Mouse (Mus musculus) hindbrain, embryonic 15.5 days (tissue): Measurements from ENCODE around the gene Slc19a1. TPM values are rescaled to one million over a fixed set of nuclear protein-coding genes. Genes with fewer than 3 reads are reported as not detected.

Experiments
- ATAC-seq: fragments of 200-750 bp; cut with Nextera tagmentation; 2 replicates; pipeline ENCODE4 v1.8.0; 2017; ENCODE audit warnings: low read depth, moderate number of reproducible peaks, moderate TSS enrichment; ENCODE audit not compliant: low FRiP score
- H3K27ac ChIP-seq: fragments of 300-500 bp; sonication (generic); replicated peaks from 2 replicates; pipeline ENCODE4 v1.5.1; 2015; ENCODE audit warnings: mild to moderate bottlenecking, inconsistent platforms
- H3K27me3 ChIP-seq: fragments of 300-500 bp; sonication (generic); 2 replicates; pipeline ENCODE4 v1.6.1; 2015; ENCODE audit warnings: control low read depth, inconsistent platforms
- H3K36me3 ChIP-seq: fragments of 300-500 bp; sonication (generic); 2 replicates; pipeline ENCODE4 v1.6.1; 2015; ENCODE audit warnings: control low read depth, inconsistent platforms
- H3K4me1 ChIP-seq: fragments of 300-500 bp; sonication (generic); replicated peaks from 2 replicates; pipeline ENCODE4 v1.6.1; 2015; ENCODE audit warnings: control low read depth, inconsistent platforms
- H3K4me2 ChIP-seq: fragments of 300-500 bp; sonication (generic); 2 replicates; pipeline ENCODE4 v1.6.1; 2015; ENCODE audit warnings: moderate library complexity, mild to moderate bottlenecking, inconsistent platforms
- H3K4me3 ChIP-seq: fragments of 300-500 bp; sonication (generic); 2 replicates; pipeline ENCODE4 v1.5.1; 2015; ENCODE audit warnings: mild to moderate bottlenecking, inconsistent platforms
- H3K9ac ChIP-seq: fragments of 300-500 bp; sonication (generic); 2 replicates; pipeline ENCODE4 v1.6.1; 2015; ENCODE audit warnings: inconsistent platforms
- H3K9me3 ChIP-seq: fragments of 300-500 bp; sonication (generic); 2 replicates; pipeline ENCODE4 v1.6.1; 2016; ENCODE audit warnings: control low read depth, inconsistent platforms
- WGBS: fragments of 180-500 bp; shearing (Covaris S2); methylation state at CpG from one replicate; pipeline ENCODE4 v1.1.7; 2015; 5-methylcytosine and 5-hydroxymethylcytosine counted together
- polyA plus RNA-seq: library from polyadenylated mRNA; unstranded; fragments of >200 nt; fragmentation: Nextera tagmentation; extraction: Ambion mirVana; gene quantifications from 2 replicates; pipeline ENCODE4 v1.2.1, GENCODE M21; 2015

The Slc19a1 gene
- polyA plus RNA-seq, 1 experiment from 2014 or later: 42.9 TPM

DNA sequence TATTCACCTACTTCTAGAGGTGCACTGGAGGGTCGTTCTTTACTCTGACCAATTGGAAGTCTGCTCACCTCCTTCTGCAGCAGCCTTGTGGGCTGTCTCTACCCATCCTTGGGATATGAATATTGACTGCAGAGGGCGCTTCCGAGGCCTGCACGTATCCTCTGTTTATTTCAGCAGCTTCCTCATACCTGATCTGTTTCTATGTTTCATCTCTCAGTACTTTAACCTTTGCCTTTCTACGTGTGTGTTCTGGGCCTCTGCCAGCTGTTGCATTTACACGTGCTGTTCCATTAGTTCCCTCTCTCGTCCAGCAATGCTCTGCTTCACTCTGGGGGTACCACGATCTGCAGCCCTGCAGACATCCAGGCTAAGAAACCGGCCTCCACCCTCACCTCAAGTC is 14.4 kb upstream of the Slc19a1 start:
- H3K27ac ChIP-seq: no peak overlapping the region
- no peak overlapping the region for H3K9ac ChIP-seq
- no peak for ATAC-seq
- no peak overlapping the region for H3K4me3 ChIP-seq
- H3K4me1 ChIP-seq: no peaks in the 10 kb centered on the region
- H3K27me3 ChIP-seq: no peaks in the 10 kb centered on the region
- no peaks in the 10 kb centered on the region for H3K9me3 ChIP-seq
- H3K4me2 ChIP-seq: no peak overlapping the region
- 72% methylated on average over 9 of the region's 9 CpGs for WGBS
- H3K36me3 ChIP-seq: no peaks in the 10 kb centered on the region

DNA sequence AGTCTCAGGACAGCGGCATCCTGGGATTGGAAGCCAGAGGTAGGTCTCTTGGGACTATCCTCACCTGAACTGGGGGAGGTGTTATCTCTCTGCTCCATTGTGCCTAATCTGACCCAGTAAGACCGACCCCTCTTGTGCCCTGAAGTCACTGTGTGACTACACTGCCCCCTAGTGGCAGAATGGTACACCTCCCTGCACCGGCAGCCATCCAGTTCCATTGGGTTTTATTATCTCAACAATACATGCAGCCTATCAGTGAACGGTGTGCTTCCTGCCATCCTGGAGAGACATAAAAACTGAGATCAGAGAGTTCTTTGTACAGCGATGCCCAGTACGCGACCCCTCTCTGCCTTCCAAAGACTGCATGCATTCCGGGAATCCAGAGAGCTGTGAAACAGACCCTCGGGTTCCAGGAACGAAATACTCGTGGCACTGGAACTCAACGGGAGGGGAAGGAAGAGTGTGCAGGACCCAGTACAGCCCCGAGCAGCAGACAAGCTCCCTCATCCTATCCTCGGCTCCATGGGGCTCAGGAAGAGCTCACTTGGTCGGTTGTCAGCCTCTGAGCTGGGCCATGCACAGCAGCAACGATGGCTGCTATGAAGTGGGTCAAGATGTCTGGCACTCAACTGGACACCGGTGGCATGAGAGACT is 10.5 kb upstream of the Slc19a1 start:
- 37% methylated on average over 17 of the region's 17 CpGs for WGBS
- H3K4me3 ChIP-seq: no peak overlapping the region

DNA sequence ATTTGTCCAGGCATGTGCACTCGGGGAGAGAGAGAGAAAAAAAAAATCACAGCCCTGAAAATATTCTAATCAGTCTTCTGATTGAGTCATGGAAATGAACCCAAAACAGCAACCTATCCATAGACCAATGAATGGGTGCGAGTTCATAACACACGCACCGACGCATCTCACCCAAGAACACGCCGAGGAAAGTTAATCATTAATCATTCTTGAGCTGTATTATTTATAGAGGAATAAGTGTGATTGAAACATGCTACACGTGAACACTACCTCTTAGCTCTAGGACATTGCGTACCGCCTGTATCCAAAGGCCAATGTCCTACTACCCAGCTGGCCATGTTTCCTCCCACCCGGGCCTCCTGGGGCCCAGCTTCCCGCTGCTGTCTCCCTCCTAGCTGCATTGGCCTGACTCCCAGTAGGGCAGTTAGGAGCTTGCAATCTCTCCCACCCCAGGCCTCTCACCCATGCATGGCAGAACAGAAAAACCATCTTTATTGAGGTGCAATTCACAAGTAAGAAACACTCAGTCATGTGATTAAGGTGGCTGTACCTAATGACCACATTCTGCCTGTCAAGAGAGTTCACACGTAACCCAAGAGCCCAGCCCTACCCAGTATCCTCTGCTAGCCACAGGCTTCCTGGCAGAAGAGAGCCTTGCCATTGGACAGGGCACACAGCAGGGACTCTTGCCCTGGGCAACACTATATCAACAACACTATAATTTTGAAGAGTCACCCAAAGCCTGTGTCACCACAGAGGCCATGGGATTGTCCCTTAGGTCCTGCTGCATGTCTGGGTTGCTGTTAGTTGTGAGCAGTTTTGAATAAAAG is 9.5 kb upstream of the Slc19a1 start:
- no peaks in the 10 kb centered on the region for H3K9me3 ChIP-seq
- 84% methylated on average over 13 of the region's 13 CpGs for WGBS

More for the DNA sequence above, 10.5 kb upstream of the Slc19a1 start:
- no peaks in the 10 kb centered on the region for H3K27me3 ChIP-seq
- no peaks in the 10 kb centered on the region for H3K36me3 ChIP-seq
- peak; percentile 57; the same call in 1 of the 2 replicates for ATAC-seq
- H3K4me1 ChIP-seq: no peaks in the 10 kb centered on the region
- H3K9me3 ChIP-seq: no peaks in the 10 kb centered on the region
- H3K9ac ChIP-seq: no peak overlapping the region
- no peak overlapping the region for H3K27ac ChIP-seq
- H3K4me2 ChIP-seq: peak overlapping the region; percentile 13; the same call in 1 of the 2 replicates

DNA sequence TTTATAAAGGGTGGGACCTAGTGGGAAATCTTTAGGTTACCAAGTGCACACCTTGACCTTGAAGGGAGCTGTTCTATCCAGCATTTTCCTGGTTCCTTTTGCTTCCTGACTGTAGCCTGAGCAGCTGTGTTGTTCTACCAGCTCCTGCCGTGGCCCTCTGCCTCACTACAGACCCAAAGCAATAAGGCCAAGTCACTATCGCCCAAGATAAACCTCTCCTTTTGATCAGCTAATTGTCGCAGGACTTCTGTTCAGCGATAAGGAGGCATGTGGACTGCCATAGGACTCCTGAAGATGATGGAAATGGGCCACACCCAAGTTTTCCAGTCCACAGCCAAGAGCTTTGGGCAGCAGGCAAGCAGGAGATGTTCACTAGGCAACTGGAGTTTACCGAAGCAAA is 7.8 kb upstream of the Slc19a1 start:
- 85% methylated on average over 5 of the region's 5 CpGs for WGBS
- Histone ChIP-seq H3K9me3 (no peaks in the 10 kb centered on the region), H3K36me3 (no peaks in the 10 kb centered on the region), H3K4me2 (no peak overlapping the region), H3K4me3 (no peak overlapping the region), H3K4me1 (no peaks in the 10 kb centered on the region), H3K27me3 (no peaks in the 10 kb centered on the region), H3K9ac (no peak overlapping the region), H3K27ac (no peak overlapping the region)
- ATAC-seq: no peak

More for the DNA sequence above, 9.5 kb upstream of the Slc19a1 start:
- Histone ChIP-seq H3K4me2 (no peak overlapping the region), H3K27ac (no peak overlapping the region), H3K27me3 (no peaks in the 10 kb centered on the region), H3K9ac (no peak overlapping the region), H3K4me3 (no peak overlapping the region), H3K36me3 (no peaks in the 10 kb centered on the region), H3K4me1 (no peaks in the 10 kb centered on the region)
- ATAC-seq: no peak

DNA sequence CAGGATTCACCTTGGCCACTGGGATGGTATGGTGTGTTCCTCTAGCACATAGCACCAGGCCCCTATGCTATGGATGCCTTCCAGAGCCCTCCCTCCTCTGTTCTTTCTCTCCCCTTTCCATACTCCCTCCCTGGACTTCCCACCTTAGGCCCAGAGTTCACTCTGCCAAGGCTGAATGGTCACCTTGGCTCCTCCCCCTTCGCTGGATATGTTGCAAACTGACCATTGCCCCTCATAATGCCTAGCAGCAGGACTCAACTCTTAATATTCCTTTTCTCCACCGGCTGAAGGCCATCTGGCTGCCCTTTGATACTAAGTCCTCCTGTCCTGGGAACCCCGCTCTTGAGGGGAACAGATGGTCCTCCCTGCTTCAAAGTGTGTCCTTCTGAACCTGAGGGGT is 5.1 kb upstream of the Slc19a1 start:
- WGBS: 87% methylated on average over 3 of the region's 3 CpGs
- no peak for ATAC-seq
- Histone ChIP-seq H3K9ac (no peak overlapping the region), H3K27ac (no peak overlapping the region), H3K36me3 (no peaks in the 10 kb centered on the region), H3K4me2 (no peak overlapping the region), H3K4me3 (no peak overlapping the region), H3K9me3 (no peaks in the 10 kb centered on the region), H3K4me1 (no peaks in the 10 kb centered on the region), H3K27me3 (no peaks in the 10 kb centered on the region)

DNA sequence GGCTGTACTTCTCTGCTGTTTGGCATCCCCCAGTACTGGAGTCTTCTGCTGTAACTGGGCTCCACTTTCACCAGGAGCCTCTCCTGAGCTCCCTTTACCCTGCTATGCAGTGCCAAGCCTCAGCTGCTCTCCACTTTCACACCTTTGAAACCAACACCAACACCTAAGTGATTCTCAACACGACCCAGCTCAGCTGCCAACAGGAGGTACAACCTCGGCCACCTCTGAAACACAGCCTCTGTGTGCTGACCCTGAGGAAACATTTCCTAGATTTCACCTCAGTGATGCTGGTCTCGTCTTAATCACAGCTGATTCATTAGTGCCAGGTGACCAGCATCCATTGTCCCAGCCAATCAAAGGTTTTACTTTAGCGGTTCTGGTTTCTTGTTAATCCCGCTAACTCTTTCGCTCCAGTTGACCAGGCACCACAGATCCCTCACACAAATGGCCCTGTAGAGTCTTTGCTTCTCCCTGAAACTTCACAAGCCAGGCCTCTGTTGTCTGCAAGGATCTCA is 3.2 kb upstream of the Slc19a1 start:
- Histone ChIP-seq H3K4me1 (peaks cover under 1% of the 10 kb centered on the region), H3K27ac (no peak overlapping the region), H3K4me2 (no peak overlapping the region), H3K36me3 (no peaks in the 10 kb centered on the region), H3K9me3 (no peaks in the 10 kb centered on the region), H3K4me3 (no peak overlapping the region), H3K27me3 (no peaks in the 10 kb centered on the region), H3K9ac (no peak overlapping the region)
- 83% methylated on average over 6 of the region's 6 CpGs for WGBS
- no peak for ATAC-seq

DNA sequence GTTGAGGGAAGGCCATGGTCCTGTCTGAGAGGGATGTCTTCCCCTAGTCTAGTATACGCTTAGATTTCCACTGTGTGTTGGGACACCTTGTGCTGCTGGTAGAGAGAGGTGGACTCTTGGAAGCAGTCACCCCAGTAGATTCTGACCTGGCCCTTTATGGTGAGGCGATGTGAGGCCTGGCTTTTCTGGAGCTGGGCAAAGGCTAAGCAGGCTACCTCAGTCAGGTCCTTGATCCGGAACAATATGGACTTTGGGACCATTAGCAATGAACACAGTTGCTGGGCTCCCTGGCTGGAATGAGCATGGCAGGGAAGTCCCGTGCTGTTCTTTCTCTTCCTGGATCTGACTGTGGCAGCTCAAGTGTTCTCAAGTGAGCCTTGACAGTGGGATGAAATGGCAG is 2.3 kb upstream of the Slc19a1 start:
- 90% methylated on average over 4 of the region's 4 CpGs for WGBS

DNA sequence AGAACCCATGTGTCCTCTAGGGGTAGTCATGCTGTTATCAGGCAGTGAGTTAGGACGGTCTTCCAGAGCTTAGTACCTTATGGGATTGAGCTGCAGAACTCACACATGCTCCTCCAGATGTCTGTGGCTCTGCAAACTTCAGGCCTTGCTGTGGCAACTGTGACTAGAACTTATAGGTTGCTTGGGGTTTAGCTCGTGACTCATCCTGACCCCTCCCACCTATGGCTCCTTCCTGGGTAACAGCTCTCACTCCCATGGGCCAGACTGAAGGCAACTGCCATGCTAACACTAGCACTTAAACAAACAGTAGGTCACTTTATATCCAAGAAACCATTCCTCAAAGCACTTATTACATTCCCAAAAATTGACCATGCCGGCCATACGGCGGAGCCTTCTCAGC is 1.4 kb upstream of the Slc19a1 start:
- ATAC-seq: no peak
- Histone ChIP-seq H3K27ac (no peak overlapping the region), H3K36me3 (no peaks in the 10 kb centered on the region), H3K4me2 (no peak overlapping the region), H3K9ac (no peak overlapping the region), H3K4me1 (peaks cover 18% of the 10 kb centered on the region), H3K9me3 (no peaks in the 10 kb centered on the region), H3K27me3 (no peaks in the 10 kb centered on the region), H3K4me3 (no peak overlapping the region)
- WGBS: 92% methylated on average over 5 of the region's 5 CpGs

More for the DNA sequence above, 2.3 kb upstream of the Slc19a1 start:
- H3K4me2 ChIP-seq: no peak overlapping the region
- H3K36me3 ChIP-seq: no peaks in the 10 kb centered on the region
- no peak for ATAC-seq
- no peaks in the 10 kb centered on the region for H3K9me3 ChIP-seq
- no peak overlapping the region for H3K9ac ChIP-seq
- no peak overlapping the region for H3K4me3 ChIP-seq
- H3K4me1 ChIP-seq: peaks cover 10% of the 10 kb centered on the region
- no peaks in the 10 kb centered on the region for H3K27me3 ChIP-seq
- H3K27ac ChIP-seq: no peak overlapping the region

DNA sequence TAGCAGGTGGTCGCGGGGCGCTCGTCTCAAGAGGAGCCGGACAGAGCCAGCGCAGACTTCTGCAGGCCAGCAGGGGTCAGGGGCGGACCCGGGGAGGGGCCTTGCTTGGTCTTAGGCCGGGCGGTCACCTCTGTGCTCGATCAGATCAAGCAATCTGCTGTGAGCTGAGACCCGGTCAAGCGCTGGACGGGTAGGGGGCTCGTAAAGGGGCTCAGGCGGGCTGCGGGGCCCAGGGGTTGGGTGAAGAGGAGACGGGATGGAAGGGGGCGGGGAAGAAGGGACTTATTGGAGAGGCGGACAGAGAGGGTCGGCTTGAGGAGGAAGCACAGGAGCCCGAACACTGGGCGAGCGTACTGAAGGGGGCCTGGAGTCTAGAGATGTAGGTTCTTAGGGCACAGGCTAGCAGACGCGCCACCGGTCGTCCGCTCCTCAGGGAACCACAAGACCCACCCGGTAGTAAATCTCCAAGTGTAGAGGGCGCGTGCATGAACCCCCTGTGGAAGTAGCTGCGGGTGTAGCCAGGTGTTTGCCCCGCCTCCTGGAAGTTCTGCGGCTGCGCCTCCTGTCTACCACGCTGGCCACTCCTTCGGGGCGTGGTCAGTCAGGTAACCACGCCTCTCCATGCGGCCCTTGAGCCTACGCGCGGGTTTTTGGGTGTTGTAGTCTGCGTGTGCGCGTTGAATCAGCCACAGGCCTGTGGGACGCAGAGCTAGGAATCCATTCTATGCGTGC is 716 bp downstream of the Slc19a1 start:
- under 1% methylated on average over 49 of the region's 49 CpGs for WGBS
- peak overlapping the region; percentile 67 for H3K9ac ChIP-seq
- ATAC-seq: peak; percentile 96
- H3K9me3 ChIP-seq: no peaks in the 10 kb centered on the region
- peak overlapping the region; percentile 73 for H3K4me2 ChIP-seq
- peak overlapping the region; percentile 66 for H3K4me3 ChIP-seq
- no peaks in the 10 kb centered on the region for H3K36me3 ChIP-seq
- H3K27me3 ChIP-seq: no peaks in the 10 kb centered on the region
- peaks cover 18% of the 10 kb centered on the region for H3K4me1 ChIP-seq
- peak overlapping the region; percentile 83 for H3K27ac ChIP-seq

DNA sequence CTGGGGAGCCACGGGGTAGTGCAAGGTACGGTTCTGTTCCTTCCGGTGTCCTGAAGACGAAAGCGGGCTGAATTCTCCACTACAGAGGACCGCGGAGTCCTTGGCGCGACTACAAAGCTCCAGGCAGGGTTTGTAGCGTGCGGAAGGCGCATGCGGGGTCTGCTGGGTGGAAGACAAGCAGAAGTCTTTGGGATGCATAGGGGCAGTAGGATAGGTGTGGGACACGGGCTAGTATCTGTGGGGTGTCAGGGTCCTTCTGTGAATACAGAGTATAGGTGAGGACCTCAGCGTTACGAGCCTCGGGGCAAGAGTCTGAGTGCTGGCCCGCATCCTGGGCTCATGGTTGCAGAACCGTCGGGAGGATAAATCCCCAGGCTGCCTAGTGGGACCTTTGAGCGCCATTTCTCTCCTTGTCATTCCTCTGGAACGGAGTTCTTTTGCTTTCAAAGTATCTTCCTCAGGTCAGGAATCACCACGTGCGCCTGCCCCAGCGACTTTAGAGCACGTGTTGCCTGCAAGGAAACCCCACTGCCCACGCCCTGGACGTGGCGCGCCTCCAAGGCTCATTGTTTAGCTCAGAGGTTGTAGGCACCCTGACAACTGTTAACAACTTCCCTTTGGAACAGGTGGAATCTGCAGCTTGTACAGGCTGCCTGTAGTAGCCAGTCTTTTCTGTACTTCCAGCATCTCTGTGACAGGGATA is 1.4 kb downstream of the Slc19a1 start:
- WGBS: under 1% methylated on average over 30 of the region's 30 CpGs
- peak overlapping the region; percentile 67 for H3K9ac ChIP-seq
- no peaks in the 10 kb centered on the region for H3K9me3 ChIP-seq
- peak overlapping the region; percentile 66 for H3K4me3 ChIP-seq
- H3K27ac ChIP-seq: peak overlapping the region; percentile 78
- peaks cover 18% of the 10 kb centered on the region for H3K4me1 ChIP-seq
- H3K36me3 ChIP-seq: peaks cover 5% of the 10 kb centered on the region; the same call in 1 of the 2 replicates
- ATAC-seq: peak; percentile 80
- no peaks in the 10 kb centered on the region for H3K27me3 ChIP-seq
- peak overlapping the region; percentile 73 for H3K4me2 ChIP-seq

DNA sequence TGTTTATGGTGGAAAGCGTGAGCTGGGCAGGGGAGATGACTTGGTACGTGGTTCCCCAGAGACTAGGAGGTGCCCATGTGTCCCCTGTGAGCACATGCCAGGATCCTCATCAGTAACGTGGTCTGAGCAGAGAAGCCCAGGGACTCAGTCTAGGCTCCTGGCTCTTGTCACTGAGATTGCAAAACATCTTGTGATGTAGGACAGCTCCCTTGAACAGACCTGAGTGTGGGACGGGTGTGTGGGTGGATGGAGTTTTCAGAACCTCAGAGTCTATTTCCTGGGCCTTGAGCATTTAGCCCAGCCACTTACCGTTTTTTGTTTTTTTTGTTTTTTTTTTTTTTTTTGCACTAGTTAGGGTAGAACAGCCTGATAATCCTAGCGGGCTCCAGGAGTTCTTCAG is 3.4 kb downstream of the Slc19a1 start:
- no peak for ATAC-seq
- Histone ChIP-seq H3K4me3 (no peak overlapping the region), H3K27me3 (no peaks in the 10 kb centered on the region), H3K36me3 (peaks cover 16% of the 10 kb centered on the region), H3K4me1 (peaks cover 18% of the 10 kb centered on the region), H3K27ac (no peak overlapping the region), H3K4me2 (peak overlapping the region; percentile 73; the same call in 1 of the 2 replicates), H3K9ac (no peak overlapping the region), H3K9me3 (no peaks in the 10 kb centered on the region)
- 84% methylated on average over 6 of the region's 6 CpGs for WGBS
